Mouse (Mus musculus) embryonic facial prominence, embryonic 12.5 days (tissue): Measurements from ENCODE around the gene Irf8. TPM values are rescaled to one million over a fixed set of nuclear protein-coding genes. Genes with fewer than 3 reads are reported as not detected.
A peak's percentile ranks its signal among the peaks of the same experiment; 100 is the strongest.

Experiments used
- ATAC-seq: fragments of 200-750 bp; cut with Nextera tagmentation; 2 replicates; pipeline ENCODE4 v1.8.0; 2017; ENCODE audit not compliant: insufficient number of reproducible peaks, insufficient read depth, low FRiP score, low TSS enrichment
- H3K27ac ChIP-seq: fragments of 300-500 bp; sonication (generic); 2 replicates; pipeline ENCODE4 v1.5.1; 2016; ENCODE audit warnings: mild to moderate bottlenecking
- H3K27me3 ChIP-seq: fragments of 300-500 bp; sonication (generic); 2 replicates; pipeline ENCODE4 v1.6.1; 2016; ENCODE audit warnings: mild to moderate bottlenecking, moderate library complexity
- H3K36me3 ChIP-seq: fragments of 300-500 bp; sonication (generic); 2 replicates; pipeline ENCODE4 v1.6.1; 2016; ENCODE audit warnings: mild to moderate bottlenecking
- H3K4me1 ChIP-seq: fragments of 300-500 bp; sonication (generic); 2 replicates; pipeline ENCODE4 v1.6.1; 2016
- H3K4me2 ChIP-seq: fragments of 300-500 bp; sonication (generic); replicated peaks from 2 replicates; pipeline ENCODE4 v1.6.1; 2016; ENCODE audit warnings: mild to moderate bottlenecking, moderate library complexity
- H3K4me3 ChIP-seq: fragments of 300-500 bp; sonication (generic); 2 replicates; pipeline ENCODE4 v1.5.1; 2016; ENCODE audit warnings: mild to moderate bottlenecking
- H3K9ac ChIP-seq: fragments of 300-500 bp; sonication (generic); 2 replicates; pipeline ENCODE4 v1.6.1; 2016; ENCODE audit warnings: mild to moderate bottlenecking, moderate library complexity
- H3K9me3 ChIP-seq: fragments of 300-500 bp; sonication (generic); 2 replicates; pipeline ENCODE4 v1.6.1; 2016; ENCODE audit warnings: mild to moderate bottlenecking, moderate library complexity
- WGBS: fragments of 180-500 bp; shearing (Covaris S2); methylation state at CpG from one replicate; pipeline ENCODE4 v1.1.7; 2016; 5-methylcytosine and 5-hydroxymethylcytosine counted together
- polyA plus RNA-seq: library from polyadenylated mRNA; unstranded; fragments of >200 nt; fragmentation: Nextera tagmentation; extraction: Ambion mirVana; gene quantifications from 2 replicates; pipeline ENCODE4 v1.2.1, GENCODE M21; 2016

Irf8 gene
- polyA plus RNA-seq, 1 experiment from 2014 or later: 4.7 TPM

- no peaks in the 10 kb centered on the region for H3K9me3 ChIP-seq
- ATAC-seq: no peak
- peaks cover 21% of the 10 kb centered on the region for H3K27me3 ChIP-seq
- H3K4me1 ChIP-seq: peaks cover 6% of the 10 kb centered on the region; the same call in 1 of the 2 replicates
- H3K4me2 ChIP-seq: no peak overlapping the region
- H3K36me3 ChIP-seq: no peaks in the 10 kb centered on the region
- no peak overlapping the region for H3K27ac ChIP-seq
- H3K9ac ChIP-seq: no peak overlapping the region
- WGBS: 88% methylated on average over 15 of the region's 15 CpGs
- no peak overlapping the region for H3K4me3 ChIP-seq
Measured at GRCm38 (mm10) chr8:120741815-120742530, 5.8 kb downstream of the Irf8 start.

GRCm38 (mm10) chr8:120743149-120743897, 7.2 kb downstream of the Irf8 start:
- WGBS: 70% methylated on average over 12 of the region's 12 CpGs
- peaks cover 4% of the 10 kb centered on the region; the same call in 1 of the 2 replicates for H3K4me1 ChIP-seq
- H3K27ac ChIP-seq: no peak overlapping the region
- H3K36me3 ChIP-seq: no peaks in the 10 kb centered on the region
- no peaks in the 10 kb centered on the region for H3K9me3 ChIP-seq
- no peak overlapping the region for H3K4me2 ChIP-seq
- ATAC-seq: no peak
- peaks cover 8% of the 10 kb centered on the region for H3K27me3 ChIP-seq
- H3K4me3 ChIP-seq: no peak overlapping the region
- H3K9ac ChIP-seq: no peak overlapping the region

GRCm38 (mm10) chr8:120743898-120744290, 7.7 kb downstream of the Irf8 start:
- ATAC-seq: no peak
- H3K9ac ChIP-seq: no peak overlapping the region
- H3K9me3 ChIP-seq: no peaks in the 10 kb centered on the region
- H3K36me3 ChIP-seq: no peaks in the 10 kb centered on the region
- no peak overlapping the region for H3K27ac ChIP-seq
- no peak overlapping the region for H3K4me2 ChIP-seq
- peaks cover 4% of the 10 kb centered on the region; the same call in 1 of the 2 replicates for H3K4me1 ChIP-seq
- 63% methylated on average over 4 of the region's 4 CpGs for WGBS
- peaks cover 6% of the 10 kb centered on the region for H3K27me3 ChIP-seq
- no peak overlapping the region for H3K4me3 ChIP-seq

- WGBS: 77% methylated on average over 5 of the region's 5 CpGs
- peaks cover under 1% of the 10 kb centered on the region; the same call in 1 of the 2 replicates for H3K27me3 ChIP-seq
- no peak overlapping the region for H3K27ac ChIP-seq
Measured at GRCm38 (mm10) chr8:120744448-120744847, 8.3 kb downstream of the Irf8 start.

GRCm38 (mm10) chr8:120745226-120745625, 9.1 kb downstream of the Irf8 start:
- peaks cover 4% of the 10 kb centered on the region; the same call in 1 of the 2 replicates for H3K4me1 ChIP-seq
- no peak overlapping the region for H3K27ac ChIP-seq
- 73% methylated on average over 7 of the region's 7 CpGs for WGBS
- no peak overlapping the region for H3K9ac ChIP-seq
- no peak overlapping the region for H3K4me3 ChIP-seq
- H3K27me3 ChIP-seq: no peaks in the 10 kb centered on the region
- H3K36me3 ChIP-seq: no peaks in the 10 kb centered on the region
- ATAC-seq: no peak
- no peak overlapping the region for H3K4me2 ChIP-seq
- no peaks in the 10 kb centered on the region for H3K9me3 ChIP-seq

More at GRCm38 (mm10) chr8:120744448-120744847, 8.3 kb downstream of the Irf8 start:
- H3K36me3 ChIP-seq: no peaks in the 10 kb centered on the region
- ATAC-seq: no peak
- H3K4me3 ChIP-seq: no peak overlapping the region
- H3K4me1 ChIP-seq: peaks cover 4% of the 10 kb centered on the region; the same call in 1 of the 2 replicates
- H3K9me3 ChIP-seq: no peaks in the 10 kb centered on the region
- H3K9ac ChIP-seq: no peak overlapping the region
- H3K4me2 ChIP-seq: no peak overlapping the region

GRCm38 (mm10) chr8:120746007-120746701, 10.0 kb downstream of the Irf8 start:
- H3K4me2 ChIP-seq: no peak overlapping the region

GRCm38 (mm10) chr8:120747286-120747685, 11.1 kb downstream of the Irf8 start:
- H3K4me1 ChIP-seq: peaks cover 13% of the 10 kb centered on the region
- H3K27ac ChIP-seq: no peak overlapping the region
- H3K9ac ChIP-seq: no peak overlapping the region
- no peak overlapping the region for H3K4me3 ChIP-seq
- ATAC-seq: no peak
- no peaks in the 10 kb centered on the region for H3K36me3 ChIP-seq
- no peak overlapping the region for H3K4me2 ChIP-seq
- no peaks in the 10 kb centered on the region for H3K9me3 ChIP-seq
- WGBS: 86% methylated on average over 7 of the region's 7 CpGs
- no peaks in the 10 kb centered on the region for H3K27me3 ChIP-seq

More at GRCm38 (mm10) chr8:120746007-120746701, 10.0 kb downstream of the Irf8 start:
- Histone ChIP-seq H3K27ac (no peak overlapping the region), H3K27me3 (no peaks in the 10 kb centered on the region), H3K9me3 (no peaks in the 10 kb centered on the region), H3K9ac (no peak overlapping the region), H3K36me3 (no peaks in the 10 kb centered on the region), H3K4me1 (peaks cover 4% of the 10 kb centered on the region; the same call in 1 of the 2 replicates), H3K4me3 (no peak overlapping the region)
- ATAC-seq: no peak
- 74% methylated on average over 18 of the region's 18 CpGs for WGBS

- no peaks in the 10 kb centered on the region for H3K9me3 ChIP-seq
- no peak overlapping the region for H3K4me3 ChIP-seq
- H3K4me1 ChIP-seq: peaks cover 16% of the 10 kb centered on the region
- ATAC-seq: no peak
- no peak overlapping the region for H3K9ac ChIP-seq
- WGBS: 76% methylated on average over 9 of the region's 9 CpGs
- no peak overlapping the region for H3K27ac ChIP-seq
- H3K27me3 ChIP-seq: no peaks in the 10 kb centered on the region
- H3K4me2 ChIP-seq: no peak overlapping the region
- no peaks in the 10 kb centered on the region for H3K36me3 ChIP-seq
Measured at GRCm38 (mm10) chr8:120750616-120751015, 14.5 kb downstream of the Irf8 start.

- Histone ChIP-seq H3K27ac (peak overlapping the region; percentile 61; the same call in 1 of the 2 replicates), H3K4me3 (no peak overlapping the region), H3K9me3 (no peaks in the 10 kb centered on the region), H3K36me3 (no peaks in the 10 kb centered on the region), H3K9ac (no peak overlapping the region), H3K27me3 (no peaks in the 10 kb centered on the region), H3K4me2 (peak overlapping the region; percentile 14; the same call in 1 of the 2 replicates), H3K4me1 (peaks cover 20% of the 10 kb centered on the region)
- WGBS: 69% methylated on average over 21 of the region's 21 CpGs
- no peak for ATAC-seq
Measured at GRCm38 (mm10) chr8:120751226-120752081, 15.3 kb downstream of the Irf8 start.

GRCm38 (mm10) chr8:120752082-120752452, 15.9 kb downstream of the Irf8 start:
- no peak for ATAC-seq

GRCm38 (mm10) chr8:120753476-120753875, 17.3 kb downstream of the Irf8 start:
- H3K36me3 ChIP-seq: no peaks in the 10 kb centered on the region
- H3K27me3 ChIP-seq: no peaks in the 10 kb centered on the region
- peaks cover 20% of the 10 kb centered on the region for H3K4me1 ChIP-seq

More at GRCm38 (mm10) chr8:120752082-120752452, 15.9 kb downstream of the Irf8 start:
- WGBS: 5% methylated on average over 12 of the region's 12 CpGs
- no peaks in the 10 kb centered on the region for H3K36me3 ChIP-seq
- H3K4me3 ChIP-seq: no peak overlapping the region
- H3K27ac ChIP-seq: peak overlapping the region; percentile 61; the same call in 1 of the 2 replicates
- H3K9ac ChIP-seq: no peak overlapping the region
- H3K4me2 ChIP-seq: peak overlapping the region; percentile 14; the same call in 1 of the 2 replicates
- peaks cover 20% of the 10 kb centered on the region for H3K4me1 ChIP-seq
- no peaks in the 10 kb centered on the region for H3K9me3 ChIP-seq
- H3K27me3 ChIP-seq: no peaks in the 10 kb centered on the region

More at GRCm38 (mm10) chr8:120753476-120753875, 17.3 kb downstream of the Irf8 start:
- 93% methylated on average over 22 of the region's 22 CpGs for WGBS
- no peak overlapping the region for H3K4me3 ChIP-seq
- no peak overlapping the region for H3K4me2 ChIP-seq
- no peaks in the 10 kb centered on the region for H3K9me3 ChIP-seq
- no peak for ATAC-seq
- H3K9ac ChIP-seq: no peak overlapping the region
- H3K27ac ChIP-seq: no peak overlapping the region
